Mouse (Mus musculus) neural tube, embryonic 12.5 days (tissue): Measurements from ENCODE around the gene Tmem115. TPM values are rescaled to one million over a fixed set of nuclear protein-coding genes. Genes with fewer than 3 reads are reported as not detected.

Source experiments
- ATAC-seq: fragments of 200-750 bp; cut with Nextera tagmentation; 2 replicates; pipeline ENCODE4 v1.8.0; 2017; ENCODE audit warnings: low read depth, mild to moderate bottlenecking, moderate TSS enrichment, moderate library complexity; ENCODE audit not compliant: low FRiP score
- H3K27ac ChIP-seq: fragments of 300-500 bp; sonication (generic); 2 replicates; pipeline ENCODE4 v1.5.1; 2016
- H3K27me3 ChIP-seq: fragments of 300-500 bp; sonication (generic); replicated peaks from 2 replicates; pipeline ENCODE4 v1.6.1; 2016; ENCODE audit warnings: mild to moderate bottlenecking
- H3K36me3 ChIP-seq: fragments of 300-500 bp; sonication (generic); 2 replicates; pipeline ENCODE4 v1.6.1; 2016; ENCODE audit warnings: mild to moderate bottlenecking
- H3K4me1 ChIP-seq: fragments of 300-500 bp; sonication (generic); 2 replicates; pipeline ENCODE4 v1.6.1; 2016
- H3K4me2 ChIP-seq: fragments of 300-500 bp; sonication (generic); replicated peaks from 2 replicates; pipeline ENCODE4 v1.6.1; 2016; ENCODE audit warnings: mild to moderate bottlenecking
- H3K4me3 ChIP-seq: fragments of 300-500 bp; sonication (generic); 2 replicates; pipeline ENCODE4 v1.5.1; 2016
- H3K9ac ChIP-seq: fragments of 300-500 bp; sonication (generic); 2 replicates; pipeline ENCODE4 v1.6.1; 2016; ENCODE audit warnings: mild to moderate bottlenecking
- H3K9me3 ChIP-seq: fragments of 300-500 bp; sonication (generic); 2 replicates; pipeline ENCODE4 v1.6.1; 2016; ENCODE audit warnings: mild to moderate bottlenecking
- WGBS: fragments of 180-500 bp; shearing (Covaris S2); methylation state at CpG from one replicate; pipeline ENCODE4 v1.1.7; 2016; 5-methylcytosine and 5-hydroxymethylcytosine counted together
- polyA plus RNA-seq: library from polyadenylated mRNA; unstranded; fragments of >200 nt; fragmentation: Nextera tagmentation; extraction: Ambion mirVana; gene quantifications from 2 replicates; pipeline ENCODE4 v1.2.1, GENCODE M21; 2016

Gene Tmem115
- polyA plus RNA-seq, 1 experiment from 2014 or later = 48.4 TPM

GRCm38 (mm10) chr9:107526198-107527026, 7.3 kb upstream of the Tmem115 start:
- H3K27ac ChIP-seq = no peak overlapping the region
- peaks cover 24% of the 10 kb centered on the region for H3K4me1 ChIP-seq
- peak overlapping the region; percentile 58 for H3K4me2 ChIP-seq
- 0 out of 2 replicates have a peak overlapping the region, but pooled peaks have one; percentile 1 for H3K9ac ChIP-seq
- peaks cover 50% of the 10 kb centered on the region for H3K27me3 ChIP-seq
- ATAC-seq = peak; percentile 46
- no peaks in the 10 kb centered on the region for H3K9me3 ChIP-seq
- no peaks in the 10 kb centered on the region; the same call in 1 of the 2 replicates for H3K36me3 ChIP-seq
- H3K4me3 ChIP-seq = peak overlapping the region; percentile 24
- 4% methylated on average over 44 of the region's 44 CpGs for WGBS

- Histone ChIP-seq H3K4me3 (peak overlapping the region; percentile 77), H3K27ac (no peak overlapping the region), H3K4me2 (peak overlapping the region; percentile 100), H3K9ac (peak overlapping the region; percentile 88), H3K9me3 (no peaks in the 10 kb centered on the region), H3K36me3 (peaks cover 22% of the 10 kb centered on the region), H3K27me3 (no peaks in the 10 kb centered on the region), H3K4me1 (peaks cover 34% of the 10 kb centered on the region)
- peak; percentile 29 for ATAC-seq
- WGBS = under 1% methylated on average over 40 of the region's 40 CpGs
Observed at GRCm38 (mm10) chr9:107534408-107535202, 860 bp downstream of the Tmem115 start.

- H3K36me3 ChIP-seq = peaks cover 30% of the 10 kb centered on the region
- ATAC-seq = no peak
- H3K27ac ChIP-seq = no peak overlapping the region
- peaks cover 54% of the 10 kb centered on the region for H3K4me1 ChIP-seq
- H3K4me2 ChIP-seq = no peak overlapping the region
- H3K9ac ChIP-seq = no peak overlapping the region
- WGBS = 93% methylated on average over 7 of the region's 7 CpGs
- H3K27me3 ChIP-seq = no peaks in the 10 kb centered on the region
- no peak overlapping the region for H3K4me3 ChIP-seq
- H3K9me3 ChIP-seq = no peaks in the 10 kb centered on the region
Observed at GRCm38 (mm10) chr9:107538231-107538630, 4.5 kb downstream of the Tmem115 start.

GRCm38 (mm10) chr9:107538711-107539110, 5.0 kb downstream of the Tmem115 start:
- no peak overlapping the region for H3K27ac ChIP-seq
- H3K4me1 ChIP-seq = peaks cover 54% of the 10 kb centered on the region
- H3K4me3 ChIP-seq = no peak overlapping the region
- no peaks in the 10 kb centered on the region for H3K27me3 ChIP-seq
- H3K36me3 ChIP-seq = peaks cover 35% of the 10 kb centered on the region
- no peak overlapping the region for H3K9ac ChIP-seq
- ATAC-seq = no peak
- WGBS = 95% methylated on average over 3 of the region's 3 CpGs
- no peak overlapping the region for H3K4me2 ChIP-seq
- no peaks in the 10 kb centered on the region for H3K9me3 ChIP-seq

- no peak for ATAC-seq
- Histone ChIP-seq H3K4me2 (no peak overlapping the region), H3K9me3 (no peaks in the 10 kb centered on the region), H3K27me3 (no peaks in the 10 kb centered on the region), H3K9ac (no peak overlapping the region), H3K27ac (no peak overlapping the region), H3K36me3 (peaks cover 46% of the 10 kb centered on the region), H3K4me1 (peaks cover 47% of the 10 kb centered on the region), H3K4me3 (no peak overlapping the region)
- 93% methylated on average over 8 of the region's 8 CpGs for whole genome bisulfite sequencing
Observed at GRCm38 (mm10) chr9:107539940-107540339, 6.2 kb downstream of the Tmem115 start.

GRCm38 (mm10) chr9:107540420-107540819, 6.7 kb downstream of the Tmem115 start:
- Histone ChIP-seq H3K36me3 (peaks cover 50% of the 10 kb centered on the region), H3K4me3 (no peak overlapping the region), H3K9ac (no peak overlapping the region), H3K4me2 (peak overlapping the region; percentile 90; the same call in 1 of the 2 replicates), H3K27ac (no peak overlapping the region), H3K27me3 (no peaks in the 10 kb centered on the region), H3K4me1 (peaks cover 43% of the 10 kb centered on the region), H3K9me3 (no peaks in the 10 kb centered on the region)
- no peak for ATAC-seq
- 73% methylated on average over 4 of the region's 4 CpGs for WGBS

- Histone ChIP-seq H3K9me3 (no peaks in the 10 kb centered on the region), H3K4me3 (peak overlapping the region; percentile 65), H3K27me3 (no peaks in the 10 kb centered on the region), H3K4me2 (peak overlapping the region; percentile 90), H3K4me1 (peaks cover 37% of the 10 kb centered on the region), H3K27ac (no peak overlapping the region), H3K36me3 (peaks cover 50% of the 10 kb centered on the region), H3K9ac (peak overlapping the region; percentile 69; the same call in 1 of the 2 replicates)
- WGBS = 30% methylated on average over 10 of the region's 10 CpGs
- no peak for ATAC-seq
Observed at GRCm38 (mm10) chr9:107541005-107541404, 7.3 kb downstream of the Tmem115 start.

- Histone ChIP-seq H3K4me1 (peaks cover 34% of the 10 kb centered on the region), H3K36me3 (peaks cover 50% of the 10 kb centered on the region), H3K4me2 (peak within 1 kb of the TSS; percentile 90), H3K4me3 (peak within 1 kb of the TSS; percentile 65), H3K27me3 (no peaks in the 10 kb centered on the region), H3K9ac (peak within 1 kb of the TSS; percentile 69), H3K27ac (no peak within 1 kb of the TSS), H3K9me3 (no peaks in the 10 kb centered on the region)
- ATAC-seq = peak; percentile 81
- WGBS = under 1% methylated on average over 46 of the region's 46 CpGs
Observed at GRCm38 (mm10) chr9:107541474-107542351, 8.0 kb downstream of the Tmem115 start, which contains the start of the genes Cyb561d2 and Nprl2. Gene Cyb561d2 (minus strand): TSS chr9:107542193. Gene Nprl2 (plus strand): TSS chr9:107542226.

- peak overlapping the region; percentile 90 for H3K4me2 ChIP-seq
- H3K36me3 ChIP-seq = peaks cover 50% of the 10 kb centered on the region
- peak overlapping the region; percentile 65 for H3K4me3 ChIP-seq
- no peaks in the 10 kb centered on the region for H3K27me3 ChIP-seq
- peak overlapping the region; percentile 69 for H3K9ac ChIP-seq
- WGBS = 2% methylated on average over 11 of the region's 11 CpGs
- peak; percentile 13 for ATAC-seq
- no peak overlapping the region for H3K27ac ChIP-seq
- peaks cover 34% of the 10 kb centered on the region for H3K4me1 ChIP-seq
- H3K9me3 ChIP-seq = no peaks in the 10 kb centered on the region
Observed at GRCm38 (mm10) chr9:107542352-107542686, 8.6 kb downstream of the Tmem115 start.

- Histone ChIP-seq H3K27me3 (no peaks in the 10 kb centered on the region), H3K36me3 (peaks cover 47% of the 10 kb centered on the region), H3K9me3 (no peaks in the 10 kb centered on the region), H3K4me3 (peak overlapping the region; percentile 65), H3K4me2 (peak overlapping the region; percentile 90), H3K9ac (peak overlapping the region; percentile 69), H3K27ac (no peak overlapping the region), H3K4me1 (peaks cover 34% of the 10 kb centered on the region)
- ATAC-seq = no peak
- 57% methylated on average over 8 of the region's 8 CpGs for WGBS
Observed at GRCm38 (mm10) chr9:107542721-107543120, 9.0 kb downstream of the Tmem115 start.

- Histone ChIP-seq H3K4me1 (peaks cover 34% of the 10 kb centered on the region), H3K4me2 (peak overlapping the region; percentile 90), H3K27ac (no peak overlapping the region), H3K36me3 (peaks cover 42% of the 10 kb centered on the region), H3K9me3 (no peaks in the 10 kb centered on the region), H3K4me3 (no peak overlapping the region), H3K9ac (no peak overlapping the region), H3K27me3 (no peaks in the 10 kb centered on the region; the same call in 1 of the 2 replicates)
- ATAC-seq = no peak
- WGBS = 91% methylated on average over 11 of the region's 11 CpGs
Observed at GRCm38 (mm10) chr9:107543299-107543698, 9.6 kb downstream of the Tmem115 start.
